Comparison of ENCODE assay signal across 7 mouse cellular contexts in the genomic region with DNA sequence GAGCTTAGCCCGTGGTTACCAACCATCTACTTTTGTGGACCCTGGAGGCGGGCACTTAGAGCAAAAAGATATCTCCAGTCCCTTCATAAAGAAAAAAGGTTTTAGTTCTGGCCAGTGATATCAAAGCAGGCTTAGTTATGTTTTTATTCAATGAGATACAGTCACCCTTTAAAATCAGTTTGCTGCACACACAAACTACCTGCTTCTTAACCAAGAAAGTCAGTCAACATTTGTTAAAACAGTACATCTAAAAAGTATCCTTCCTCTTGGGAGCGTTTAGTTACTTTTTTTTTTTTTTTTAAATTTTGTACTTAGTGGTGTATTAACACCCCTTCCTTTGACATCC. TPM values are rescaled to one million over a fixed set of nuclear protein-coding genes. Genes with fewer than 3 reads are reported as not detected.
DNase-seq lines count a peak whose midpoint lies in the region; ATAC-seq and TF ChIP-seq lines count a peak whose summit lies in the region.

No protein-coding gene starts in this region.

- H3K9me3 ChIP-seq in embryonic facial prominence, embryonic 15.5 days (replicated peaks) = no peaks in the 10 kb centered on the region
- no peaks in the 10 kb centered on the region for H3K9me3 ChIP-seq in limb, embryonic 10.5 days (replicated peaks)
- no peaks in the 10 kb centered on the region for H3K9me3 ChIP-seq in neural tube, embryonic 15.5 days (replicated peaks)

- no peak for TF ChIP-seq CTCF in lung, adult 2 months (IDR thresholded peaks at IDR 0.05; ENCODE audit: insufficient read depth, low read length)

- peak overlapping the region; percentile 89 for H3K4me3 ChIP-seq in lung, adult 2 months (replicated peaks; ENCODE audit: extremely low read depth, low read depth, low read length)
- H3K4me3 ChIP-seq in embryonic facial prominence, embryonic 15.5 days (replicated peaks) = peak overlapping the region; percentile 97
- H3K4me3 ChIP-seq in limb, embryonic 10.5 days = peak overlapping the region; percentile 85
- peak overlapping the region; percentile 80 for H3K4me3 ChIP-seq in neural tube, embryonic 15.5 days (replicated peaks)

- H3K27me3 ChIP-seq in embryonic facial prominence, embryonic 15.5 days = no peaks in the 10 kb centered on the region
- H3K27me3 ChIP-seq in limb, embryonic 10.5 days (ENCODE audit: low read depth, poor library complexity, severe bottlenecking) = no peaks in the 10 kb centered on the region
- H3K27me3 ChIP-seq in neural tube, embryonic 15.5 days (replicated peaks) = no peaks in the 10 kb centered on the region

- WGBS in lung, adult 2 months = 2% methylated on average over 3 of the region's 3 CpGs
- 6% methylated on average over 3 of the region's 3 CpGs for WGBS in embryonic facial prominence, embryonic 15.5 days
- 12% methylated on average over 3 of the region's 3 CpGs for WGBS in limb, embryonic 10.5 days
- WGBS in neural tube, embryonic 15.5 days = 19% methylated on average over 3 of the region's 3 CpGs

- H3K36me3 ChIP-seq in embryonic facial prominence, embryonic 15.5 days = no peaks in the 10 kb centered on the region
- H3K36me3 ChIP-seq in limb, embryonic 10.5 days = peaks cover 11% of the 10 kb centered on the region
- no peaks in the 10 kb centered on the region for H3K36me3 ChIP-seq in neural tube, embryonic 15.5 days

- peak overlapping the region; percentile 100 for H3K27ac ChIP-seq in embryonic facial prominence, embryonic 15.5 days (replicated peaks)
- H3K27ac ChIP-seq in limb, embryonic 10.5 days = peak overlapping the region; percentile 100
- H3K27ac ChIP-seq in neural tube, embryonic 15.5 days (replicated peaks) = peak overlapping the region; percentile 100

- H3K9ac ChIP-seq in embryonic facial prominence, embryonic 15.5 days = peak overlapping the region; percentile 100
- peak overlapping the region; percentile 100 for H3K9ac ChIP-seq in neural tube, embryonic 15.5 days (replicated peaks)

- TF ChIP-seq POLR2A in lung, adult 2 months (IDR thresholded peaks at IDR 0.05; ENCODE audit: borderline replicate concordance, extremely low read depth, low read depth, low read length) = no peak

- DNase-seq in lung, adult 2 months = no peak
- no peak for DNase-seq in lung, postnatal 14 days
- no peak for DNase-seq in limb, embryonic 10.5 days (ENCODE audit: low spot score)
- no peak for DNase-seq in thymus, postnatal 36 days

- peaks cover 7% of the 10 kb centered on the region for H3K4me1 ChIP-seq in lung, adult 2 months (ENCODE audit: control insufficient read depth, insufficient read depth, low read length)
- peaks cover 6% of the 10 kb centered on the region for H3K4me1 ChIP-seq in embryonic facial prominence, embryonic 15.5 days
- peaks cover 30% of the 10 kb centered on the region for H3K4me1 ChIP-seq in limb, embryonic 10.5 days
- peaks cover 21% of the 10 kb centered on the region for H3K4me1 ChIP-seq in neural tube, embryonic 15.5 days

- H3K4me2 ChIP-seq in embryonic facial prominence, embryonic 15.5 days (replicated peaks) = peak overlapping the region; percentile 61
- H3K4me2 ChIP-seq in neural tube, embryonic 15.5 days = peak overlapping the region; percentile 71

- no peak for ATAC-seq in embryonic facial prominence, embryonic 15.5 days (ENCODE audit: insufficient number of reproducible peaks, low FRiP score, low TSS enrichment, low read depth)
- no peak for ATAC-seq in neural tube, embryonic 15.5 days (ENCODE audit: low FRiP score)
- no peak for ATAC-seq in frontal cortex, adult (ENCODE audit: low TSS enrichment)

RNA-seq across cellular contexts. Expression of gene Sp3, which starts 0.8 kb away (rescaled TPM):
- 13.1 and 16.5 TPM in 2 replicates for polyA plus RNA-seq in lung, adult 2 months (2012; rRNA removed)
- 52.0 and 58.8 TPM in 2 replicates for polyA plus RNA-seq in embryonic facial prominence, embryonic 15.5 days (2015; fragmentation: Nextera tagmentation; extraction: Ambion mirVana)
- polyA plus RNA-seq in limb, embryonic 10.5 days (2016; fragmentation: Nextera tagmentation; extraction: Ambion mirVana) = 47.6 and 58.2 TPM in 2 replicates
- 27.7 and 35.3 TPM in 2 replicates for polyA plus RNA-seq in neural tube, embryonic 15.5 days (2015; fragmentation: Nextera tagmentation; extraction: Ambion mirVana)

RNA-seq across cellular contexts. Expression of gene Gm11084, which starts 5.5 kb away (rescaled TPM):
- polyA plus RNA-seq in lung, adult 2 months (2012; rRNA removed) = not detected in 2 replicates
- not detected in 2 replicates for polyA plus RNA-seq in embryonic facial prominence, embryonic 15.5 days (2015; fragmentation: Nextera tagmentation; extraction: Ambion mirVana)
- not detected in 2 replicates for polyA plus RNA-seq in limb, embryonic 10.5 days (2016; fragmentation: Nextera tagmentation; extraction: Ambion mirVana)
- not detected in 2 replicates for polyA plus RNA-seq in neural tube, embryonic 15.5 days (2015; fragmentation: Nextera tagmentation; extraction: Ambion mirVana)
